Mouse (Mus musculus): ENCODE measurements around the gene Wdr60. TPM values are rescaled to one million over a fixed set of nuclear protein-coding genes. Genes with fewer than 3 reads are reported as not detected.

The Wdr60 gene
- total and polyA plus RNA-seq, 3 experiments, result 13.5 to 68.6 (median 30.0) TPM

DNA sequence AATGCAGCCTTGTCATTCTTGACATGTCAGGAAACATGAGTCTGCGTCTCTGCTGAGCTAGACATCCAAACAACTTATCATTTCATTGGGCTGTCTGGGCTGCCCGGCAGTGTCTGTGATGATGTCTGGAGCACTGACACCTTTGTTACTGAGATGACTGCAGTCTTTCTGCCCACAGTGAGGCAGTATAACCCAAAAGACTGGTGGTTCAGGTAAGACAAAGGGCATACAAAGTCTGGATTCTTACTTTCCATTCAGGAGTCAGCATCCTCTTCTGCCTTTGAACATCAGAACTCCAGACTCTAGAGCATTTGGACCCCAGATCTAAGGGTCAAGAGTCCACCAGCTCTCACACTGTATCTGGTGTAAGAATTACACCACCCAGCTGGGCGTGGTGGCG is 27.5 kb downstream of the Wdr60 start:
- DNase-seq (ENCODE audit: low spot score), result no peak
- peak; percentile 31; the same call in 1 of the 2 replicates for ATAC-seq (ENCODE audit: extremely low read depth, insufficient number of reproducible peaks, low FRiP score, poor library complexity, severe bottlenecking)
- Histone ChIP-seq H3K9me3 (replicated peaks) (no peaks in the 10 kb centered on the region), H3K4me3 (ENCODE audit: low read depth, low read length) (no peak overlapping the region), H3K36me3 (replicated peaks) (peaks cover 38% of the 10 kb centered on the region), H3K27me3 (ENCODE audit: insufficient read depth, low read length) (no peaks in the 10 kb centered on the region), H3K4me1 (ENCODE audit: insufficient read depth, low read depth, low read length) (peaks cover 2% of the 10 kb centered on the region; the same call in 1 of the 2 replicates)
- TF ChIP-seq GATA1 (IDR thresholded peaks at IDR 0.05; ENCODE audit: borderline replicate concordance, low read length) (no peak), CTCF (IDR thresholded peaks at IDR 0.05; ENCODE audit: low read depth, low read length) (no peak), TAL1 (conservative IDR thresholded peaks at IDR 0.05; ENCODE audit: low read depth, low read length) (no peak), GATA2 (IDR thresholded peaks at IDR 0.05; ENCODE audit: borderline replicate concordance, low read depth, low read length) (no peak), POLR2AphosphoS5 (IDR thresholded peaks at IDR 0.05; ENCODE audit: insufficient replicate concordance, low read depth, low read length) (no peak)

- peaks cover 4% of the 10 kb centered on the region; the same call in 1 of the 2 replicates for H3K4me1 ChIP-seq (ENCODE audit: insufficient read depth, low read depth, low read length)
- H3K9me3 ChIP-seq (replicated peaks), result no peaks in the 10 kb centered on the region
- no peak overlapping the region for H3K4me3 ChIP-seq (ENCODE audit: low read depth, low read length)
- DNase-seq (ENCODE audit: low spot score) (no peak), ATAC-seq (ENCODE audit: extremely low read depth, insufficient number of reproducible peaks, low FRiP score, poor library complexity, severe bottlenecking) (no peak)
- no peaks in the 10 kb centered on the region for H3K27me3 ChIP-seq (ENCODE audit: insufficient read depth, low read length)
- H3K36me3 ChIP-seq (replicated peaks), result peaks cover 51% of the 10 kb centered on the region
- no peak for TF ChIP-seq POLR2AphosphoS5 (IDR thresholded peaks at IDR 0.05; ENCODE audit: insufficient replicate concordance, low read depth, low read length)
- no peak for TF ChIP-seq CTCF (IDR thresholded peaks at IDR 0.05; ENCODE audit: low read depth, low read length)
- TF ChIP-seq TAL1 (conservative IDR thresholded peaks at IDR 0.05; ENCODE audit: low read depth, low read length), result no peak
- no peak for TF ChIP-seq GATA2 (IDR thresholded peaks at IDR 0.05; ENCODE audit: borderline replicate concordance, low read depth, low read length)
- no peak for TF ChIP-seq GATA1 (IDR thresholded peaks at IDR 0.05; ENCODE audit: borderline replicate concordance, low read length)
Measured at GRCm38 (mm10) chr12:116232061-116232460, 30.8 kb downstream of the Wdr60 start.

- H3K36me3 ChIP-seq (replicated peaks), result peaks cover 53% of the 10 kb centered on the region
Measured at GRCm38 (mm10) chr12:116231612-116232011, 31.2 kb downstream of the Wdr60 start.

GRCm38 (mm10) chr12:116229451-116229850 is 33.4 kb downstream of the Wdr60 start:
- Histone ChIP-seq H3K4me1 (ENCODE audit: insufficient read depth, low read depth, low read length) (peaks cover 6% of the 10 kb centered on the region), H3K4me3 (ENCODE audit: low read depth, low read length) (no peak overlapping the region), H3K9me3 (replicated peaks) (no peaks in the 10 kb centered on the region), H3K27me3 (ENCODE audit: insufficient read depth, low read length) (no peaks in the 10 kb centered on the region), H3K36me3 (replicated peaks) (peaks cover 68% of the 10 kb centered on the region)
- no peak for DNase-seq (ENCODE audit: low spot score)
- TF ChIP-seq CTCF (IDR thresholded peaks at IDR 0.05; ENCODE audit: low read depth, low read length) (no peak), GATA2 (IDR thresholded peaks at IDR 0.05; ENCODE audit: borderline replicate concordance, low read depth, low read length) (no peak), GATA1 (IDR thresholded peaks at IDR 0.05; ENCODE audit: borderline replicate concordance, low read length) (no peak), POLR2AphosphoS5 (IDR thresholded peaks at IDR 0.05; ENCODE audit: insufficient replicate concordance, low read depth, low read length) (no peak), TAL1 (conservative IDR thresholded peaks at IDR 0.05; ENCODE audit: low read depth, low read length) (no peak)
- ATAC-seq (ENCODE audit: extremely low read depth, insufficient number of reproducible peaks, low FRiP score, poor library complexity, severe bottlenecking), result no peak

More at GRCm38 (mm10) chr12:116231612-116232011, 31.2 kb downstream of the Wdr60 start:
- ATAC-seq (ENCODE audit: extremely low read depth, insufficient number of reproducible peaks, low FRiP score, poor library complexity, severe bottlenecking) (no peak), DNase-seq (ENCODE audit: low spot score) (no peak)
- TF ChIP-seq GATA1 (IDR thresholded peaks at IDR 0.05; ENCODE audit: borderline replicate concordance, low read length) (no peak), POLR2AphosphoS5 (IDR thresholded peaks at IDR 0.05; ENCODE audit: insufficient replicate concordance, low read depth, low read length) (no peak), CTCF (IDR thresholded peaks at IDR 0.05; ENCODE audit: low read depth, low read length) (no peak), TAL1 (conservative IDR thresholded peaks at IDR 0.05; ENCODE audit: low read depth, low read length) (no peak), GATA2 (IDR thresholded peaks at IDR 0.05; ENCODE audit: borderline replicate concordance, low read depth, low read length) (no peak)
- no peaks in the 10 kb centered on the region for H3K9me3 ChIP-seq (replicated peaks)
- H3K27me3 ChIP-seq (ENCODE audit: insufficient read depth, low read length), result no peaks in the 10 kb centered on the region
- no peak overlapping the region for H3K4me3 ChIP-seq (ENCODE audit: low read depth, low read length)
- peaks cover 6% of the 10 kb centered on the region for H3K4me1 ChIP-seq (ENCODE audit: insufficient read depth, low read depth, low read length)

DNA sequence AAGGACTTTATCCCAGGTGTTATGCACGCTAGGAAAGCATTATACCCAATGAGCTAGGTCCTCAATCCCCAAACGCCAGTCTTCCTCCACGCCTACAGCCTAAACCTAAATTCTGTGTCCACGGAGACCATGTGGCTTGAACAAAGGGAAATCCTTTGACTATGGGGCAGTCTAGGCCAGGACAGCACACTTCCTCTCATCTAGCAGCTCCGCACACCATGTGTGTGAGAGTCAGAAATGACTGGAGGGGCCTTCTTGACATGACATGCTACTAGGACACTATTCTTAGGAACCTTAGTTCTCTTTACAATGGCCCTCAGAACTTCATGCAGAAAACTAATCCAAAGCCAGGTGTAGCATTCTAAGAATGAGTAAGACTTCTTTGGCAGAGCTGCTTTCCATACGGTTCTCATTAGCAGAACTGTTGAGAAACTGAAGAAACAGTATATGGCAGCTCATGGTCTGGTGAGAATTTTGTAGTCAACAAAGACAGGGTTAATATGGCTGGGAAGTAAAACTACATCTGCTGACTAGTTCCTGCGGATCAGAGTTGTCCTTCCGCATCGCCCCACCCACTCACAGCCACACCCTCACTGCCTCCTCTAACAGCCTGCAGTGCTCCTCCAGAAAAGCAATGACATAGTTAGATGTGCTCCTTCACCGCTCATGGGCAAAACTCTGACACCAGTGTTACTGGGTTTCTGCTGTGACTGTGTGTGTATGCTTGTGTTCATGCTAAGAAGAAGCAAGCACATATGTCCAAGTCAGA is 36.3 kb downstream of the Wdr60 start:
- H3K27me3 ChIP-seq (ENCODE audit: insufficient read depth, low read length), result no peaks in the 10 kb centered on the region

DNA sequence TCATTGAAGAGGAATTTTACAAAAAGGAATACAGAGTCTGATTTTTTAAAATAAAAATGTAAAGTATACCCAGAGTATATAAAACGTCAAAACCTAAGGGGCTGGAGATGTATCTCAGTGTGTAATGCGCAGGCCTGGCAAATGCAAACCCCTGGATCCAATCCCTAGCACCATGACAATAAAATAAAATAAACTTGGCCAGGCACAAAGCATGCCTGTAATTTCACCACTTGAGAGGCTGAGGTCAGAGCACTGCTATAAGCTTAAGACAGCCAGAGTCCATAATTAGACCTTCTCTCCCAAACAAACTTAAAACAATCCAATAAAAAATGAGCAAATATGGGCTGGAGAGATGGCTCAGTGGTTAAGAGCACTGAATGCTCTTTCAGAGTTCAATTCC is 39.7 kb downstream of the Wdr60 start:
- Histone ChIP-seq H3K9me3 (replicated peaks) (no peaks in the 10 kb centered on the region), H3K36me3 (replicated peaks) (peaks cover 69% of the 10 kb centered on the region), H3K27me3 (ENCODE audit: insufficient read depth, low read length) (no peaks in the 10 kb centered on the region), H3K4me1 (ENCODE audit: insufficient read depth, low read depth, low read length) (peaks cover 6% of the 10 kb centered on the region), H3K4me3 (ENCODE audit: low read depth, low read length) (no peak overlapping the region)
- DNase-seq (ENCODE audit: low spot score), result no peak
- TF ChIP-seq GATA1 (IDR thresholded peaks at IDR 0.05; ENCODE audit: borderline replicate concordance, low read length) (no peak), POLR2AphosphoS5 (IDR thresholded peaks at IDR 0.05; ENCODE audit: insufficient replicate concordance, low read depth, low read length) (no peak), TAL1 (conservative IDR thresholded peaks at IDR 0.05; ENCODE audit: low read depth, low read length) (no peak), GATA2 (IDR thresholded peaks at IDR 0.05; ENCODE audit: borderline replicate concordance, low read depth, low read length) (no peak), CTCF (IDR thresholded peaks at IDR 0.05; ENCODE audit: low read depth, low read length) (no peak)
- no peak for ATAC-seq (ENCODE audit: extremely low read depth, insufficient number of reproducible peaks, low FRiP score, poor library complexity, severe bottlenecking)

More for the DNA sequence above, 36.3 kb downstream of the Wdr60 start:
- peaks cover 61% of the 10 kb centered on the region for H3K36me3 ChIP-seq (replicated peaks)
- peaks cover 6% of the 10 kb centered on the region for H3K4me1 ChIP-seq (ENCODE audit: insufficient read depth, low read depth, low read length)
- no peak for DNase-seq (ENCODE audit: low spot score)
- ATAC-seq (ENCODE audit: extremely low read depth, insufficient number of reproducible peaks, low FRiP score, poor library complexity, severe bottlenecking), result peak; percentile 41; the same call in 1 of the 2 replicates
- TF ChIP-seq POLR2AphosphoS5 (IDR thresholded peaks at IDR 0.05; ENCODE audit: insufficient replicate concordance, low read depth, low read length), result no peak
- TF ChIP-seq TAL1 (conservative IDR thresholded peaks at IDR 0.05; ENCODE audit: low read depth, low read length), result no peak
- no peak for TF ChIP-seq GATA1 (IDR thresholded peaks at IDR 0.05; ENCODE audit: borderline replicate concordance, low read length)
- no peak for TF ChIP-seq GATA2 (IDR thresholded peaks at IDR 0.05; ENCODE audit: borderline replicate concordance, low read depth, low read length)
- TF ChIP-seq CTCF (IDR thresholded peaks at IDR 0.05; ENCODE audit: low read depth, low read length), result no peak
- H3K9me3 ChIP-seq (replicated peaks), result no peaks in the 10 kb centered on the region
- H3K4me3 ChIP-seq (ENCODE audit: low read depth, low read length), result no peak overlapping the region
